Comparison of ENCODE assay signal across 15 mouse cellular contexts in the genomic region with DNA sequence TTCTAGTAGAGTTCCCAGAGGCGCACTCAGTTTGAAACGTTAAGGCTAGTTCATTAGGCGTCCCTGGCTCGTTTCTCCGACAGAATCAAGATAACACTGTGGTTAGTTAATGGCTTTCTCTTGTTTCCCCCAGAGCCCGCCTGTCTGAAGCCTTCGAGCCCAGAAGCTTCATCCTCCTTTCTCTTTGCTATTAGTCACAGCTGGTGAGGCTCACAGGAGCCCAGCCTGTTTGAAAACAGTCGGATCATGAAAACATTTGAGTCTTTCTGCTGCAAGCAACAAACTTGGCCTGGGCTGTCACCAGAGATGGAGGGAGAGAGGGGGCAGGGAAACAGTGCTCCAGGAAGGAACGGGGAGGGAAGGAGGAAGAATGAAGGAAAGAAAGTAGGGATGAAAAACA.
DNase-seq lines count a peak whose midpoint lies in the region; ATAC-seq and TF ChIP-seq lines count a peak whose summit lies in the region.
"Had no signal": no experiment of that assay in that cellular context is flagged by ENCODE, and none has a peak within 500 bp of the region (broad histone marks: within the 10 kb centered on the region; RNA-seq: fewer than 3 reads in every experiment).

No protein-coding gene starts in this region.

- H3K36me3 ChIP-seq in heart, embryonic 11.5 days (ENCODE audit: control insufficient read depth, insufficient read depth, low read length), result no peaks in the 10 kb centered on the region
- no peaks in the 10 kb centered on the region for H3K36me3 ChIP-seq in kidney, adult 2 months (ENCODE audit: control insufficient read depth, insufficient read depth, low read length)
- H3K36me3 ChIP-seq: embryonic facial prominence, embryonic 12.5 days; forebrain, embryonic 15.5 days; G1E had no signal

- H3K4me3 ChIP-seq in heart, embryonic 11.5 days (ENCODE audit: low read depth, low read length), result no peak overlapping the region
- H3K4me3 ChIP-seq in kidney, adult 2 months (ENCODE audit: insufficient read depth, low read depth, low read length), result no peak overlapping the region
- H3K4me3 ChIP-seq: embryonic facial prominence, embryonic 12.5 days; forebrain, embryonic 15.5 days had no signal

- TF ChIP-seq POLR2A in kidney, adult 2 months (IDR thresholded peaks at IDR 0.05; ENCODE audit: low read depth, low read length), result no peak

- no peaks in the 10 kb centered on the region for H3K27me3 ChIP-seq in heart, embryonic 11.5 days (ENCODE audit: control insufficient read depth, insufficient read depth, low read length)
- no peaks in the 10 kb centered on the region for H3K27me3 ChIP-seq in kidney, adult 2 months (replicated peaks; ENCODE audit: control insufficient read depth, insufficient read depth, low read length)
- H3K27me3 ChIP-seq: embryonic facial prominence, embryonic 12.5 days; forebrain, embryonic 15.5 days had no signal

- TF ChIP-seq CTCF in kidney, adult 2 months (conservative IDR thresholded peaks at IDR 0.05; ENCODE audit: insufficient read depth, insufficient read length, low read depth, low read length), result no peak

- H3K9me3 ChIP-seq in heart, embryonic 11.5 days (replicated peaks; ENCODE audit: control insufficient read depth, low read length), result no peaks in the 10 kb centered on the region
- H3K9me3 ChIP-seq: embryonic facial prominence, embryonic 12.5 days; forebrain, embryonic 15.5 days; G1E had no signal

- 4% methylated on average over 9 of the region's 9 CpGs for WGBS in heart, embryonic 11.5 days (ENCODE audit: insufficient replicate concordance)
- 23% methylated on average over 9 of the region's 9 CpGs for WGBS in kidney, adult 2 months

- peak overlapping the region; percentile 36; the same call in 1 of the 2 replicates for H3K4me2 ChIP-seq in heart, embryonic 11.5 days
- H3K4me2 ChIP-seq: embryonic facial prominence, embryonic 12.5 days; forebrain, embryonic 15.5 days had no signal

- H3K9ac ChIP-seq in heart, embryonic 11.5 days (ENCODE audit: low read depth, low read length), result no peak overlapping the region
- H3K9ac ChIP-seq: embryonic facial prominence, embryonic 12.5 days; forebrain, embryonic 15.5 days had no signal

- no peak overlapping the region for H3K27ac ChIP-seq in heart, embryonic 11.5 days (ENCODE audit: low read depth, low read length)
- H3K27ac ChIP-seq in kidney, adult 2 months (ENCODE audit: insufficient read depth, low read depth, low read length), result no peak overlapping the region
- H3K27ac ChIP-seq: embryonic facial prominence, embryonic 12.5 days; forebrain, embryonic 15.5 days had no signal

- DNase-seq in heart, adult 9 months (ENCODE audit: low spot score in 2 of 2), result no peak
- peak; percentile 46 for DNase-seq in kidney, postnatal 10 days
- no peak for DNase-seq in kidney, adult 2 months
- DNase-seq in urinary bladder, postnatal 14 days (ENCODE audit: low spot score), result peak; percentile 18
- DNase-seq in urinary bladder, postnatal 25 days (ENCODE audit: low spot score), result no peak
- no peak for DNase-seq in yolk sac, embryonic 10.5 days (ENCODE audit: low spot score)
- no peak for DNase-seq in spleen, postnatal 10 days (ENCODE audit: low spot score in 2 of 2)
- DNase-seq: B cell, adult 2 months; cerebellum, adult 11-12 months; gastrocnemius, postnatal 10 days had no signal

- ATAC-seq in heart, embryonic 11.5 days (replicated peaks; ENCODE audit: insufficient number of reproducible peaks, low FRiP score, low TSS enrichment), result no peak
- ATAC-seq: forebrain, embryonic 15.5 days; midbrain, embryonic 16.5 days had no signal

- no peaks in the 10 kb centered on the region for H3K4me1 ChIP-seq in heart, embryonic 11.5 days (ENCODE audit: control insufficient read depth, insufficient read depth, low read length)
- H3K4me1 ChIP-seq in kidney, adult 2 months (ENCODE audit: control insufficient read depth, insufficient read depth, low read length), result no peaks in the 10 kb centered on the region
- H3K4me1 ChIP-seq: embryonic facial prominence, embryonic 12.5 days; forebrain, embryonic 15.5 days had no signal

Comparison
In these comparisons a context has a peak if more than half of its experiments do, and no peak if none do; other contexts are left out.
1. DNase-seq: peak in kidney, postnatal 10 days (single experiment) and urinary bladder, postnatal 14 days (single experiment); none in heart, adult 9 months (0 of 2), kidney, adult 2 months (single experiment), urinary bladder, postnatal 25 days (single experiment), yolk sac, embryonic 10.5 days (single experiment) and spleen, postnatal 10 days (0 of 2).